Mouse (Mus musculus) E14TG2a.4 (cell line): ENCODE data around the gene Wipf1.

Source experiments
- CTCF ChIP-seq: conservative IDR thresholded peaks from 2 replicates; pipeline ENCODE4 v1.5.1; 2014; ENCODE audit warnings: low read length
- NANOG ChIP-seq: IDR thresholded peaks from 2 replicates; pipeline ENCODE4 v1.6.1; 2014; ENCODE audit warnings: borderline replicate concordance, low read length, mixed read lengths
- POU5F1 ChIP-seq: IDR thresholded peaks from 2 replicates; pipeline ENCODE4 v1.6.1; 2014; ENCODE audit warnings: low read length, borderline replicate concordance

GRCm38 (mm10) chr2:73436976-73437375 is 92.6 kb downstream of the Wipf1 start:
- TF ChIP-seq CTCF (no peak), POU5F1 (no peak), NANOG (no peak)
